Mouse (Mus musculus) mesoderm, embryonic 11.5 days (tissue): ENCODE results near the gene Tfpt.
"Not testable (repeated sequence)": the region's sequence is repeated elsewhere in the genome, so short reads cannot be mapped to it uniquely, and the experiment has no call there.

Source experiments
- DNase-seq: peaks from one replicate; pipeline ENCODE4 v3.0.0-alpha.2; 2012; ENCODE audit warnings: low read depth, low spot score

Gene Tfpt

GRCm38 (mm10) chr7:3617242-3617995, 12.3 kb downstream of the Tfpt start, which contains the start of gene Ndufa3:
Gene Ndufa3, plus strand, starts transcription at chr7:3617373.
- DNase-seq = peak; percentile 90

GRCm38 (mm10) chr7:3616389-3617241, 13.1 kb downstream of the Tfpt start:
- no peak for DNase-seq

GRCm38 (mm10) chr7:3616057-3616388, 13.7 kb downstream of the Tfpt start, which contains the start of gene Oscar:
Gene Oscar, minus strand, starts transcription at chr7:3616157.
- no peak for DNase-seq

- DNase-seq = no peak
These were observed 15.7 kb downstream of the Tfpt start for GRCm38 (mm10) chr7:3614021-3614420.

GRCm38 (mm10) chr7:3611006-3611405, 18.7 kb downstream of the Tfpt start:
- DNase-seq = no peak

- no peak for DNase-seq
These were observed 19.3 kb downstream of the Tfpt start for GRCm38 (mm10) chr7:3610437-3610836.

GRCm38 (mm10) chr7:3609082-3609481, 20.6 kb downstream of the Tfpt start:
- DNase-seq = no peak

- DNase-seq = no peak
These were observed 21.1 kb downstream of the Tfpt start for GRCm38 (mm10) chr7:3608668-3609067.

- no peak for DNase-seq
These were observed 22.3 kb downstream of the Tfpt start for GRCm38 (mm10) chr7:3607391-3607790.

GRCm38 (mm10) chr7:3606798-3607197, 22.9 kb downstream of the Tfpt start:
- no peak for DNase-seq

- peak; percentile 83 for DNase-seq
These were observed 28.6 kb downstream of the Tfpt start for GRCm38 (mm10) chr7:3601119-3601518.

- not testable (repeated sequence) for DNase-seq
These were observed 32.0 kb downstream of the Tfpt start for GRCm38 (mm10) chr7:3597755-3598154.

- DNase-seq = no peak
These were observed 34.6 kb downstream of the Tfpt start for GRCm38 (mm10) chr7:3595146-3595545.

- DNase-seq = no peak
These were observed 35.0 kb downstream of the Tfpt start for GRCm38 (mm10) chr7:3594686-3595085.

GRCm38 (mm10) chr7:3593855-3594254, 35.9 kb downstream of the Tfpt start:
- DNase-seq = no peak

- no peak for DNase-seq
These were observed 38.2 kb downstream of the Tfpt start for GRCm38 (mm10) chr7:3591534-3591933.

- DNase-seq = no peak
These were observed 39.2 kb downstream of the Tfpt start for GRCm38 (mm10) chr7:3590550-3590949.

- DNase-seq = no peak
These were observed 42.4 kb downstream of the Tfpt start for GRCm38 (mm10) chr7:3587292-3587691.

GRCm38 (mm10) chr7:3586255-3586654, 43.5 kb downstream of the Tfpt start:
- no peak for DNase-seq

GRCm38 (mm10) chr7:3585763-3586162, 44.0 kb downstream of the Tfpt start:
- DNase-seq = no peak

GRCm38 (mm10) chr7:3580029-3580428, 49.7 kb downstream of the Tfpt start:
- DNase-seq = no peak

GRCm38 (mm10) chr7:3578952-3579546, 50.7 kb downstream of the Tfpt start:
- no peak for DNase-seq
